Mouse (Mus musculus) heart, adult 2 months (tissue): Measurements from ENCODE around the gene Zfp697.
"Not testable (repeated sequence)": the region's sequence is repeated elsewhere in the genome, so short reads cannot be mapped to it uniquely, and the experiment has no call there.

Experiments
- CTCF ChIP-seq: fragments of 200-600 bp; IDR thresholded peaks from 2 replicates; pipeline ENCODE4 v1.8.1; 2022; ENCODE audit warnings: antibody characterized with exemption, mild to moderate bottlenecking, moderate library complexity
- EP300 ChIP-seq: fragments of 200-500 bp; IDR thresholded peaks from 2 replicates; pipeline ENCODE4 v1.6.1; 2011; ENCODE audit warnings: low read depth, low read length, control low read depth; ENCODE audit not compliant: insufficient read depth

GRCm38 (mm10) chr3:98410619-98411580 lies 28.6 kb downstream of the Zfp697 start:
- TF ChIP-seq CTCF, EP300: not testable (repeated sequence)
